Mouse (Mus musculus): Measurements from ENCODE around the gene Bmt2.

GRCm38 (mm10) chr6:13696882-13697281 lies 19.1 kb upstream of the Bmt2 start:
- TF ChIP-seq EP300 (IDR thresholded peaks at IDR 0.05; ENCODE audit: low read depth) (no peak), CTCF (IDR thresholded peaks at IDR 0.05; ENCODE audit: low read depth) (no peak)

All from heart, postnatal 0 days (tissue).